8 mouse cellular contexts compared by ENCODE assay signal in genomic region chr11:77215483-77215882, GRCm38 (mm10). TPM values are rescaled to one million over a fixed set of nuclear protein-coding genes. Genes with fewer than 3 reads are reported as not detected.
DNase-seq lines count a peak whose midpoint lies in the region; ATAC-seq and TF ChIP-seq lines count a peak whose summit lies in the region.

No protein-coding gene starts in this region.

- peak overlapping the region; percentile 69 for H3K9ac ChIP-seq in kidney, embryonic 14.5 days (ENCODE audit: low read depth, low read length)
- peak overlapping the region; percentile 98 for H3K9ac ChIP-seq in forebrain, postnatal 0 days

- DNase-seq in kidney, adult 8-10 months, result no peak
- DNase-seq in R1 (ENCODE audit: low read depth, low spot score), result peak; percentile 56
- no peak for DNase-seq in forebrain, postnatal 0 days
- no peak for DNase-seq in left cerebral cortex, adult 18-20 months (ENCODE audit: low spot score in 2 of 2)
- no peak for DNase-seq in adrenal gland, adult (ENCODE audit: inconsistent age in 2 of 2, low spot score in 1 of 2)
- no peak for DNase-seq in kidney, postnatal 36 days

- H3K27ac ChIP-seq in kidney, embryonic 14.5 days (ENCODE audit: low read depth, low read length), result peak overlapping the region; percentile 83
- H3K27ac ChIP-seq in forebrain, postnatal 0 days (ENCODE audit: low read depth, low read length), result peak overlapping the region; percentile 99
- peak overlapping the region; percentile 24; the same call in 1 of the 2 replicates for H3K27ac ChIP-seq in macrophage

- H3K36me3 ChIP-seq in kidney, embryonic 14.5 days (ENCODE audit: control insufficient read depth, insufficient read depth, low read length), result no peaks in the 10 kb centered on the region
- no peaks in the 10 kb centered on the region for H3K36me3 ChIP-seq in forebrain, postnatal 0 days (ENCODE audit: insufficient read depth)
- H3K36me3 ChIP-seq in macrophage (ENCODE audit: inconsistent target), result no peaks in the 10 kb centered on the region

- H3K4me1 ChIP-seq in kidney, embryonic 14.5 days (ENCODE audit: control insufficient read depth, insufficient read depth, low read length), result peaks cover 7% of the 10 kb centered on the region; the same call in 1 of the 2 replicates
- peaks cover 24% of the 10 kb centered on the region for H3K4me1 ChIP-seq in forebrain, postnatal 0 days (ENCODE audit: insufficient read depth)

- H3K4me2 ChIP-seq in kidney, embryonic 14.5 days (replicated peaks; ENCODE audit: low read depth, low read length), result peak overlapping the region; percentile 74
- peak overlapping the region; percentile 61 for H3K4me2 ChIP-seq in forebrain, postnatal 0 days (ENCODE audit: low read depth)

- H3K4me3 ChIP-seq in kidney, embryonic 14.5 days (ENCODE audit: low read length), result peak overlapping the region; percentile 63
- peak overlapping the region; percentile 84 for H3K4me3 ChIP-seq in forebrain, postnatal 0 days (ENCODE audit: low read depth, low read length)
- H3K4me3 ChIP-seq in macrophage (ENCODE audit: inconsistent target), result peak overlapping the region; percentile 54

- no peaks in the 10 kb centered on the region for H3K27me3 ChIP-seq in kidney, embryonic 14.5 days (ENCODE audit: control insufficient read depth, insufficient read depth, low read length)
- no peaks in the 10 kb centered on the region for H3K27me3 ChIP-seq in forebrain, postnatal 0 days (ENCODE audit: insufficient read depth, low read length)

- WGBS in kidney, embryonic 14.5 days, result under 1% methylated on average over 11 of the region's 11 CpGs
- under 1% methylated on average over 11 of the region's 11 CpGs for WGBS in forebrain, postnatal 0 days
- WGBS in macrophage (ENCODE audit: missing documents), result 3% methylated on average over 11 of the region's 11 CpGs

- H3K9me3 ChIP-seq in kidney, embryonic 14.5 days (ENCODE audit: control insufficient read depth, low read length), result no peaks in the 10 kb centered on the region
- no peaks in the 10 kb centered on the region for H3K9me3 ChIP-seq in forebrain, postnatal 0 days (ENCODE audit: low read length)

- peak; percentile 44; the same call in 1 of the 2 replicates for ATAC-seq in kidney, embryonic 14.5 days (ENCODE audit: low FRiP score, low TSS enrichment)
- ATAC-seq in forebrain, postnatal 0 days, result no peak; the same call in 1 of the 2 replicates

- no peak for TF ChIP-seq CTCF in forebrain, postnatal 0 days (IDR thresholded peaks at IDR 0.05; ENCODE audit: low read depth)

- peaks cover 29% of the 10 kb centered on the region for H3K79me2 ChIP-seq in macrophage (ENCODE audit: inconsistent target)

RNA-seq across cellular contexts. Expression of gene Ssh2, which starts 0.6 kb away (rescaled TPM):
- 5.8 and 10.2 TPM in 2 replicates for polyA plus RNA-seq in kidney, embryonic 14.5 days (2014; fragmentation: Nextera tagmentation; extraction: Ambion mirVana)
- 28.9 and 40.2 TPM in 2 replicates for total RNA-seq in forebrain, postnatal 0 days (2014; rRNA removed)
- polyA plus RNA-seq in forebrain, postnatal 0 days (2015; fragmentation: Nextera tagmentation; extraction: Ambion mirVana), result 8.2 and 12.7 TPM in 2 replicates
- 10 to 100 TPM; 13.1 to 48.7 (median 25.4) TPM for total RNA-seq in macrophage (2018; cell fraction: chromatin; rRNA removed)
- 10 to 100 TPM in 6 of 26 experiments, 1 to 10 TPM in 20; 4.2 to 11.5 (median 7.5) TPM for total RNA-seq in macrophage (2018; cell fraction: cytosol; rRNA removed)
- 100 to 1,000 TPM in 1 of 26 experiments, 10 to 100 TPM in 25; 10.9 to 103 (median 23.5) TPM for total RNA-seq in macrophage (2018; cell fraction: nucleus; rRNA removed)
- polyA plus RNA-seq in macrophage (2018), result 4.0 to 18.6 TPM (median 5.1 TPM) in 3 replicates
- total RNA-seq in left cerebral cortex, adult 18-20 months (2021), result 10 to 100 TPM; 29.5 to 30.1 TPM

RNA-seq across cellular contexts. Expression of gene Efcab5, which starts 26.7 kb away (rescaled TPM):
- polyA plus RNA-seq in kidney, embryonic 14.5 days (2014; fragmentation: Nextera tagmentation; extraction: Ambion mirVana), result 0.24 and 0.29 TPM in 2 replicates
- 1.9 and 3.1 TPM in 2 replicates for total RNA-seq in forebrain, postnatal 0 days (2014; rRNA removed)
- polyA plus RNA-seq in forebrain, postnatal 0 days (2015; fragmentation: Nextera tagmentation; extraction: Ambion mirVana), result 0.62 and 0.68 TPM in 2 replicates
- under 1 TPM in 21 of 26 experiments, not detected in 5; 0.16 to 0.93 (median 0.42) TPM for total RNA-seq in macrophage (2018; cell fraction: chromatin; rRNA removed)
- under 1 TPM in 10 of 26 experiments, not detected in 16; 0.03 to 0.07 (median 0.03) TPM for total RNA-seq in macrophage (2018; cell fraction: cytosol; rRNA removed)
- total RNA-seq in macrophage (2018; cell fraction: nucleus; rRNA removed), result 1 to 10 TPM in 2 of 26 experiments, under 1 TPM in 15, not detected in 9; 0.11 to 1.4 (median 0.24) TPM
- 0.07 to 0.20 TPM in 2 of 3 replicates, not detected in the other for polyA plus RNA-seq in macrophage (2018)
- total RNA-seq in left cerebral cortex, adult 18-20 months (2021), result 1 to 10 TPM; 2.9 to 3.1 TPM

Comparison
In these comparisons a context has a peak if more than half of its experiments do, and no peak if none do; other contexts are left out.
1. H3K27ac ChIP-seq: peak in every context shown above with its lines; median percentile 99 in forebrain, postnatal 0 days; 83 in kidney, embryonic 14.5 days; 24 in macrophage.